Mouse (Mus musculus) B cell, adult (primary cell): ENCODE results near the gene Tti1. TPM values are rescaled to one million over a fixed set of nuclear protein-coding genes. Genes with fewer than 3 reads are reported as not detected.

Experiments
- total RNA-seq: library from RNA; stranded (reverse); gene quantifications from 4 replicates; pipeline ENCODE4 v1.2.4, GENCODE M21; 2023; ENCODE audit not compliant: inconsistent age

Gene Tti1
- 33.2 to 36.7 TPM (median 34.5 TPM) in 4 replicates for total RNA-seq

DNA sequence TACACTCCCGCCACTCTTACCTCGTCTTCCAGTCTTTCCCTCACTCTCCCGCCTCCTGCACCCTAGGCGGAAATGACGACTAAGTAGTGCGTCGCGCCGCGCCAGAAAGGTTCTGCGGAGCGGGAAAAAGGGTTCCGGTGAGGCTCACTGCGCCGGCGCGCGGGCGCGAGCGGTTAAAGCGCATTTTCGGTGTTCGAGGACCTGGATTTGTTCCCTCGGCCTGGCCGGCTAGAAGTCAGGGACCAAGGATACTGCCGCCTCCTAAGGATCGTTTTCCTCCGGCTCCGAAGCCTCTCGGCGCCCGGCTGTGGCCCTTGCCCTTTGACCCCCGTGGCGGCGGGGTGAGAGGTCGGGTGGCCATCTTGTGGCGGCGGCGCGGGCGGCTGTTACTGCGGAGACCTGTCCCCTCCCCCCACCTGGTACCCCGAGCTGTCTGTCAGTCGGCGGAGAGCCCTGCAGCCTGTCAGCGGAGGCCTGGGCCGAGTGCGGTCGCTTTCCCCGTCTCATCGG is at the start of gene Tti1, which contains the start of gene Rprd1b:
Gene Tti1 (minus strand): TSS at position 80 of the 510 bp plus-strand sequence.
Gene Rprd1b (plus strand): TSS at position 144 of the 510 bp plus-strand sequence.

Other genes starting within 250 kb of the Tti1 start
- gene Vstm2l, start 113.8 kb downstream of the Tti1 start, total RNA-seq, result not detected in 4 replicates
- gene Rprd1b, start 64 bp upstream of the Tti1 start, total RNA-seq, result 26.5 to 29.2 TPM (median 27.5 TPM) in 4 replicates
- 3.3 to 4.9 TPM (median 3.7 TPM) in 4 replicates for gene Tgm2, start 118.0 kb upstream of the Tti1 start, total RNA-seq
- not detected in 4 replicates for gene D630003M21Rik, start 200.8 kb upstream of the Tti1 start, total RNA-seq
- gene Bpi, start 229.7 kb upstream of the Tti1 start, total RNA-seq, result not detected in 4 replicates